Mouse (Mus musculus): ENCODE measurements around the gene Hbs1l. TPM values are rescaled to one million over a fixed set of nuclear protein-coding genes. Genes with fewer than 3 reads are reported as not detected.

Hbs1l gene
- polyA plus RNA-seq, 1 experiment: 27.4 TPM

GRCm38 (mm10) chr10:21415031-21415430 lies 119.3 kb downstream of the Hbs1l start:
- no peak overlapping the region for H3K4me3 ChIP-seq (ENCODE audit: insufficient read depth, low read length)
- H3K27ac ChIP-seq (ENCODE audit: insufficient read depth, low read depth, low read length): no peak overlapping the region
- TF ChIP-seq POLR2A (IDR thresholded peaks at IDR 0.05; ENCODE audit: borderline replicate concordance, low read depth, low read length) (no peak), CTCF (IDR thresholded peaks at IDR 0.05; ENCODE audit: low read depth, low read length) (no peak)
- H3K4me1 ChIP-seq (ENCODE audit: control insufficient read depth, insufficient read depth, low read length): no peaks in the 10 kb centered on the region

GRCm38 (mm10) chr10:21416184-21416583 lies 120.4 kb downstream of the Hbs1l start:
- H3K4me1 ChIP-seq (ENCODE audit: control insufficient read depth, insufficient read depth, low read length): no peaks in the 10 kb centered on the region
- H3K4me3 ChIP-seq (ENCODE audit: insufficient read depth, low read length): no peak overlapping the region
- H3K27ac ChIP-seq (ENCODE audit: insufficient read depth, low read depth, low read length): no peak overlapping the region
- no peak for TF ChIP-seq POLR2A (IDR thresholded peaks at IDR 0.05; ENCODE audit: borderline replicate concordance, low read depth, low read length)
- TF ChIP-seq CTCF (IDR thresholded peaks at IDR 0.05; ENCODE audit: low read depth, low read length): no peak

Other genes starting within 250 kb of the Hbs1l start
- gene Myb, start 135.0 kb upstream of the Hbs1l start, polyA plus RNA-seq (2012; ENCODE audit: insufficient read depth, insufficient read length, missing spikeins): 0.29 and 0.31 TPM in 2 replicates
- not detected in 2 replicates for gene Aldh8a1, start 81.3 kb downstream of the Hbs1l start, polyA plus RNA-seq (2012; ENCODE audit: insufficient read depth, insufficient read length, missing spikeins)

Measured in bone marrow macrophage, adult 2 months (primary cell).